Mouse (Mus musculus) retina, embryonic 14.5 days (tissue): ENCODE measurements around the gene Pde1c.
A peak's percentile ranks its signal among the peaks of the same experiment; 100 is the strongest.

Source experiments
- DNase-seq: peaks from one replicate; pipeline ENCODE4 v3.0.0-alpha.2; 2015; ENCODE audit warnings: low spot score

Gene Pde1c

GRCm38 (mm10) chr6:56076378-56076805, 492.5 kb downstream of the Pde1c start:
- DNase-seq: no peak

GRCm38 (mm10) chr6:56068516-56068915, 500.4 kb downstream of the Pde1c start:
- no peak for DNase-seq

DNA sequence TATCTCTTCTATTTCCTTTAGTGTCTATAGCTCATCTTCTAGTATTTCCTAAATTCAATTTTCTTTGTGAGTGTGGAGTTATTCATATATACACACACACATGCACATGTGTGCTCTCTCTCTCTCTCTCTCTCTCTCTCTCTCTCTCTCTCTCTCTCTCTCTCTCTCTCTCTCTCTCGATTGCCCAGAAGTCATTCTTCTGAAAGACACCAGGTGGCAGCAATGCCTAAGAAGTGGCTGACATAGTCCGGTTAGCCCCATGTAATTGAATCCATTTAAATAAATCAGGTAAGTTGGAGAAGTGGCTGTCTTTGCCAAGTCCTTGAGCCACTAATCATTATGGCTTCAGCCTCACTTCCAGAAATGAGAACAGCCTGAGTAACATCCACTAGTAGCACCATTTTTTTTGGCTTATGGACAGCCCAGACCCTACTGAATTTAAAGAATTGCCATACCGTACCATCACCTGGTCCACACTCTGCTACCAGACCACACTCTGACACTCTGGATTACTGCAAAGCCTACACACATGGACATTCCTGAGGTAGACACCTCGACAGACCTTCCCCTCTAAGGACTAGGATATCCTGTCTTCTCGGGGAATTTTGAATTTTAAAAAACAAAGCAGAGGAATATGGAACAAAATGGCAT, 502.1 kb downstream of the Pde1c start:
- peak; percentile 85 for DNase-seq

- no peak for DNase-seq
These were observed 505.2 kb downstream of the Pde1c start for GRCm38 (mm10) chr6:56063736-56064135.

- peak; percentile 85 for DNase-seq
These were observed 519.8 kb downstream of the Pde1c start for GRCm38 (mm10) chr6:56049104-56049503.

DNA sequence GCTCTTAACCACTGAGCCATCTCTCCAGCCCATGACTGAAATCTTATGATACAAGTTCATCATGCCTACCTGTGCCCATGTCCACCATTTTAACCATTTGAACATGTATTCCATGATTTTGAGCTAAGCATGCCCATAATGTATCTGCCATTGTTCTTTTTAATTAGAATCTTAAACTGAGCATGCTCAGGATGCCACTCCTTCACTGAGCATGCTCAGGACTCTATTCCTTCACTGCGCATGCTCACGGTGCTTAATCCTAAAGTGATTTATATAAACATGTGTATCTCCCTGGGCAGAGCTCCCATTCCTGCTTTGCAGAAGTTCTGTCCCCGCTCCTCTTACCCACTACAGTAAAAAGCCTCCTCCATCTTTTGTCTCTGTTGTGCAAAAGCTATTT, 520.3 kb downstream of the Pde1c start:
- no peak for DNase-seq

DNA sequence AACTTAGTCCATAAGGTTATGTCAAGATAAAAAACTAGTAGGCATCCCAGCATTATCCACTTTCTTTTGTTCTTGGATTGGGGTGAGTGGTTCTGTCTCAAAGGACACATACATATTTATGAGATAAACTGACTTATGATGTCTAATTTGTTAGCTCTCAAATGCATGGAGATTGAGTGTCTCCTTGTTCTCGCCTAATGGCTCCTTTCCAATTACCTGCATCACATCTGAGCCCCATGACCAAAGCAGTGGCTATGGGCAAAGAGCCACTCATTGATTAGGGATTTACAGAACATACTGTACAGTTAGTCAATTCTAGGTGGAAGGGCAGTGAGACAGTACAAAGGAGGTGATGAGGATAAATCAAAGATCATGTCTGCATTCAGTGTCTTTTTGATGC, 524.2 kb downstream of the Pde1c start:
- peak; percentile 24 for DNase-seq

DNA sequence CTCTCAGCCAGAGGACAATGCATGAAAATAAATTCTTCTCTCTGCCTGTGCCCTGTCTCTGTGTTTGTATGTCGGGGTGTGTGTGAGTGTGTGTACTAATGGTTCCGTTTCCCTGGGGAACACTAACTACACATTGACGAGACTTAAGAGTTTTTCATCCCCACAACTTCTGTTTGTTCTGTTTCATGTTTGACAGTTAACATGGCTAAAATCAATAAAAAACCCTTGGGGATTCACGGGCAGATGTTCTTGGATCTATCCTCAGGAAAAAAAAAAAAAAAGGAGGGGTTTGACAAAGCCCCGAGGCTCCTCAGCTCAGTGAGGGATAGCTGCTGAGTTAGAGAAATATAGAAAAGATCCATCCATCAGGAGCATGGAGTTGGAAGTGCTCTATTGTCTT, 524.6 kb downstream of the Pde1c start:
- DNase-seq: peak; percentile 60

- no peak for DNase-seq
These were observed 529.3 kb downstream of the Pde1c start for GRCm38 (mm10) chr6:56039476-56040055.

- DNase-seq: no peak
These were observed 533.8 kb downstream of the Pde1c start for GRCm38 (mm10) chr6:56035054-56035453.

DNA sequence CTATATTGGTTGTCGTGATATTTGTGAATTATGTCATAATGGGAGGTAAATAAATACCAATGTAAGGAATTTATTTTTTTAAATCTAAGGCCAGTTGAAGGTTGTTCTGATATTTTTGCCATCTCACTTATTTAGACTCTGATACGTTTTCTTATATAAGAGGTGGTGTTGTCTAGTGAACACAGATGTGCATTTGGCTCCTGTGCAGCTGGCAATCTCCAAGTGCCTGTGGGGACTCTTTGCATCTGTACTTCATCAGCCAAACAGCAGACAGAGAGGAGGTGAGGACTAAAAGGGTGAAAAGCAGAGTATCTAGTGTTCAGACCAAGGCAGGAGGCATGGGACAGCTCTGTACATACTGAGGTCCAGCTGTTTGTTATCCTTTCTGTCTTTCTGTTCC, 536.7 kb downstream of the Pde1c start:
- no peak for DNase-seq

GRCm38 (mm10) chr6:56029986-56030385, 538.9 kb downstream of the Pde1c start:
- peak; percentile 58 for DNase-seq

DNA sequence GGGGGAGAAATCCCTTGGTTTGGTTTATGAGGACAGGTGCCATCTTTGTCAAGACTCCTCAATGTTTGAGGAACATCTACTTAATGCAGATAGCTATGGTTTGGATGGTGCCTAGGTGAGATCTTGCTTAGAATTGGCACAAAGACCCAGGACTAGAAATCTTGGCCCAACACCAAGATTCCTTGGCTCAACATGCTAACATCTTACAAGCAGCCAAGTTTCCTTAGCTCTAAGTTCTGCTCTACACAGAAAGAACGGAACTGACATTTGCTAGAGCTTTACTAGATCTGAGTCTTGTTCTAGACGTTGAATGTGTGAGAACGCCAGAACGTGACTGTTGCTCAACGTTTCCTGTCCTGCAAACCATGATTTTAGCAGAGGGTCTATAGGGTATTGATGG, 540.9 kb downstream of the Pde1c start:
- DNase-seq: no peak

DNA sequence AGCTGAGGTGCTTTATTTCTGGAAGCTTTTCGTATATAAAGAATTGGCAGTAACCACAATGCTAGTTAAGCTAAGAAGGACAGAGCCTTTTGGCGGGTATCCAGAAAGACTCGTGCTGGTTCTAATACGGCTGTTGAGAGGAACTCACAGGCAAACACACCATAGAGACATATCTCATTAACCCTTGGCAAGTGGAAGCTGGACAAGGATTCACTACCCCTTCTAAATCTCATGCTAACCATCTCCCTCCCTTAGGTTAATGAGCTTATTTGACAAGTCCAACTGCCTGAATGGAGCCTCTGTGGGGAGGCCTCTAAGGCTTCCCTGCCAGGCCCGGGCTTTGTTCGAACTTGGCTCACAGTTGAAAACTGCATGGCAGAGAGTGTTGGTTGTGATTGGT, 541.6 kb downstream of the Pde1c start:
- no peak for DNase-seq

- DNase-seq: no peak
These were observed 543.4 kb downstream of the Pde1c start for GRCm38 (mm10) chr6:56025533-56025932.
